Mouse (Mus musculus): ENCODE data around the gene Myd88. TPM values are rescaled to one million over a fixed set of nuclear protein-coding genes. Genes with fewer than 3 reads are reported as not detected.
A peak's percentile ranks its signal among the peaks of the same experiment; 100 is the strongest.

Gene Myd88
- polyA plus RNA-seq, 1 experiment from 2014 or later, result 15.7 TPM

DNA sequence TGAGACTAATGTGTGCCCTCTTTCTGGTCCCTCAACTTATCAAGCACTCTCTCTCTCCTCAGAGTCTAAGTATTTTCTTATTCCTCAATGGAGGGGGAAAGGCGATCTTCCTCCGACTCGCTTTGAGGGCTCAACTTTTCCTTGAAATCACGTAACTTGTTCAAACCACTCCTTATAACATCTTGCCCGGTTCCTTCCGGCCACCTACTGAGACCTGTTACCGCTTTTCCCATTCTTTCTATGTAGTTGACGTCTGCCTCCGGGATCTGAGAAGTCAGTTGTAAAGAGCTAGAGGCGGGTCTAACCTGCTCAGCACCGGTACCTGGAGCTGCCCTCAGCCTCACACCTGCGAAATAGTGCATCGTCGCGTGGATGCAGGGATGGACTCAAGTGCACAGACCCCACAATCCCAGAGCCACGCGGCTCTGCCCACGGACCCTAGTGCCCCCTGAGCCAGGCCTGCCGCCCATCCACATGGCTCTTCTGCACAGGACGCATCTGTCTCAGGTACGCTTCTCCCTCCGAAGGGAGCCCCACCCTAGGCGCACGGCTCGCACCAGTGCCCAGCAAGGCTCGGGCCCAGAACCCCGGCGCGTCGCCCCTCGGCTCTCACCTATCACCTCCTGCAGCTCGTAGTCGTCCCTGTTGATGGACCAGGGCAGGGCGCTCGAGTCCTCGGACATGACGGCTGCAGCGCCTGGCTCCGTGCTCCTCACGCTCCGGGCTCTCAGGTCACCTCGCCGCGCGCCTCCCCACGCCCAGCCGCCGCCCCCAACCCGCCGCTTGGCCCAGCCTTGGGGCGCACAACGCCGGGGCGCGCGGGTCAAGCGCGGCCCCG, 19.6 kb downstream of the Myd88 start:
- Histone ChIP-seq H3K27ac (peak overlapping the region; percentile 81), H3K27me3 (no peaks in the 10 kb centered on the region), H3K4me1 (peaks cover 20% of the 10 kb centered on the region), H3K9me3 (no peaks in the 10 kb centered on the region), H3K4me2 (replicated peaks) (peak overlapping the region; percentile 99), H3K36me3 (no peaks in the 10 kb centered on the region), H3K9ac (peak overlapping the region; percentile 87), H3K4me3 (peak overlapping the region; percentile 90)
- peak; percentile 17; the same call in 1 of the 2 replicates for ATAC-seq (ENCODE audit: low FRiP score, low read depth)
- WGBS, result under 1% methylated on average over 59 of the region's 59 CpGs

DNA sequence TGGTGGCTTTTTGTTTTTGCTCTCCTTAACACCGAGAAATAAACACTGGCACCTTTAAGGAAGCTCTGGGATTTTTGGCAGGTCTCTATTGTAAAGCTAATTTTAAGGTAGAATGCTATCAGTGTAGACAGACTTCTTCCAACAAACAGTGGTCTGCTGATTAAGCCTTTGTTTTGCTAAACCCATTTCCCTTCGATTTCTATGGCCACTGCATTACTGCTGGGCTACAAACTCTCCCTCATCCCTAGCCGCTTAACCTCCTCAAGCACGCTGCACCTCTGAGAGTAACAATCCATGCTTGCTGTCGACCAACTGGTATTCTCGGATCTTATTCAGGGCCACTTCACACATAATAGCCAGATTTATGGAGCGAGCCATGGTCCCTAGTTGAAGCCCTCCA, 20.3 kb downstream of the Myd88 start:
- 14% methylated on average over 7 of the region's 7 CpGs for WGBS
- no peaks in the 10 kb centered on the region for H3K27me3 ChIP-seq
- peaks cover 20% of the 10 kb centered on the region for H3K4me1 ChIP-seq
- no peaks in the 10 kb centered on the region for H3K36me3 ChIP-seq
- peak overlapping the region; percentile 87 for H3K9ac ChIP-seq
- peak overlapping the region; percentile 99 for H3K4me2 ChIP-seq (replicated peaks)
- peak overlapping the region; percentile 90 for H3K4me3 ChIP-seq
- ATAC-seq (ENCODE audit: low FRiP score, low read depth), result no peak
- H3K27ac ChIP-seq, result no peak overlapping the region
- H3K9me3 ChIP-seq, result no peaks in the 10 kb centered on the region

DNA sequence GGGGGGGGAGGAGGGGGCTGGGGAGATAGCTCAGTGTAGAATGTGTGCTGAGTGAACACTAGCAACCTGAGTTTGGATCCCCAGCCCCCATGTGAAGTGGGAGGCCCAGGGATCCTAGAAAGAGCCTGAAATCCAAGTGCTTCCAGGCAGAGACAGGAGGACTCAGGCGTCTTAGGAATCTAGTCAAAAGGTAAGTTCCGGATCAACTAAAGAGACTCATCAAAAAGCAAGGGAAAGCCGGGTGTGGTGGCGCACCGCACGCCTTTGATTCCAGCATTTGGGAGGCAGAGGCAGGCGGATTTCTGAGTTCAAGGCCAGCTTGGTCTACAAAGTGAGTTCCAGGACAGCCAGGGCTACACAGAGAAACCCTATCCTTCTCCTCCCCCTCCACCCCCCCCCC, 20.8 kb downstream of the Myd88 start:
- Histone ChIP-seq H3K9ac (no peak overlapping the region), H3K4me3 (peak overlapping the region; percentile 90; the same call in 1 of the 2 replicates), H3K4me2 (replicated peaks) (peak overlapping the region; percentile 99), H3K27ac (no peak overlapping the region), H3K27me3 (no peaks in the 10 kb centered on the region), H3K36me3 (no peaks in the 10 kb centered on the region), H3K9me3 (no peaks in the 10 kb centered on the region), H3K4me1 (peaks cover 20% of the 10 kb centered on the region)
- 91% methylated on average over 7 of the region's 7 CpGs for WGBS
- no peak for ATAC-seq (ENCODE audit: low FRiP score, low read depth)

DNA sequence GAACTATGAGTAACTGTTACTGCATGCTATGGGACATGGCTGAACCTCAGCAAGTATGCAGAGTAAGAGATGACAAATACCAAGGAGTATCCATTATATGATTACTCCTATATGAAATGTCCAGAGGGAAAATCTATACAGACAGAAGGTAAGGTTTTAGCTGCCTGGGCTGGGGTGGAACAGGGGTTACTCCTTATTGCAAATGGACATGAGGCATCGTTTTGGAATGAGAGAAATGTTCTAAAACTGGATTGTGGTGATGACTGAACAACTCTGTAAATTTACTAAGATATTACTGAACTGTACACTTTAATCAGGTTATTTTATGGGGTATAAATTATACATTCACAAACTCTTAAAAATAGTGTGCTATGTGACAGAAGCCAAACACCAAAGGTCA, 22.3 kb downstream of the Myd88 start:
- Histone ChIP-seq H3K9me3 (no peaks in the 10 kb centered on the region), H3K4me1 (peaks cover 20% of the 10 kb centered on the region), H3K27me3 (no peaks in the 10 kb centered on the region), H3K9ac (no peak overlapping the region), H3K27ac (no peak overlapping the region), H3K36me3 (no peaks in the 10 kb centered on the region), H3K4me2 (replicated peaks) (no peak overlapping the region), H3K4me3 (no peak overlapping the region)
- WGBS, result 88% methylated on average over 1 of the region's 1 CpGs
- ATAC-seq (ENCODE audit: low FRiP score, low read depth), result no peak

DNA sequence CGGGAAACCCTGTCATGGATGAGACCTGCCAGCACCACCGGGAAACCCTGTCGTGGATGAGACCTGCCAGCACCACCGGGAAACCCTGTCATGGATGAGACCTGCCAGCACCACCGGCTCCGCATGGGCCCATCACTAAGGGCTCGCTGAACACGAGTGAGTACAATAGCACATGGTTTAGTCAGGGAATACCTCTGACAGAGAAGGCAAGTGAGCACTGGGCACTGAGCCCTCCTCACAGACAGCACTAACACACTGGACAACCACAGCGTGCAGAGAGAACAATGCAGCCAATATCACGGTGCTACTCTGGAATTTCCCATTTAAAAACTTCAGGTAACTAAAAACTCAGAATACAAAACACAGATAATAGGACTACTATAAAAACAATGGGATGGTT, 28.1 kb downstream of the Myd88 start:
- no peak overlapping the region for H3K4me2 ChIP-seq (replicated peaks)
- H3K36me3 ChIP-seq, result no peaks in the 10 kb centered on the region
- no peaks in the 10 kb centered on the region for H3K27me3 ChIP-seq
- no peak for ATAC-seq (ENCODE audit: low FRiP score, low read depth)
- no peaks in the 10 kb centered on the region for H3K9me3 ChIP-seq
- no peak overlapping the region for H3K9ac ChIP-seq
- no peak overlapping the region for H3K4me3 ChIP-seq
- H3K27ac ChIP-seq, result no peak overlapping the region
- H3K4me1 ChIP-seq, result no peaks in the 10 kb centered on the region
- 91% methylated on average over 10 of the region's 10 CpGs for WGBS

DNA sequence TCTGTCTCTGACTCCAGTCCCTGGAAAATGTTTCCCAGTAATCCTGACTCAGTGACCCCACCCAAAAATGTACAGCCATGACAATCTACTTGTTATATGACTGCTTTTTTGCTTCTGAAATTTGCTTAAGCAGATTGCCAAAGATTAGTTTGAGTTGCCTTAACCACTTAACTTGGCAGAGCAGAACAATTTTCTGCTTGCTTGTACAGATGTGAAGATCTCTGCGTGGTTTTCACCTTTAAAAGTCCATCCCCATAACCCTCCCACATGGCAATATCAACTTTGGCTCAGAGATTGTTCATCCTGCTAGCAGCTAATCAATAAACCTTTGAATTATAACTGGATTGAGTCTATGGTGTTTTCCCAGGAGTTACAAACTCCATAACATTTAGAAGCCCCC, 32.1 kb downstream of the Myd88 start:
- H3K4me2 ChIP-seq (replicated peaks), result no peak overlapping the region
- WGBS, result 80% methylated on average over 1 of the region's 1 CpGs
- H3K9me3 ChIP-seq, result no peaks in the 10 kb centered on the region
- no peak for ATAC-seq (ENCODE audit: low FRiP score, low read depth)
- H3K4me1 ChIP-seq, result no peaks in the 10 kb centered on the region
- H3K9ac ChIP-seq, result no peak overlapping the region
- H3K27ac ChIP-seq, result no peak overlapping the region
- no peaks in the 10 kb centered on the region for H3K36me3 ChIP-seq
- no peak overlapping the region for H3K4me3 ChIP-seq
- H3K27me3 ChIP-seq, result no peaks in the 10 kb centered on the region

DNA sequence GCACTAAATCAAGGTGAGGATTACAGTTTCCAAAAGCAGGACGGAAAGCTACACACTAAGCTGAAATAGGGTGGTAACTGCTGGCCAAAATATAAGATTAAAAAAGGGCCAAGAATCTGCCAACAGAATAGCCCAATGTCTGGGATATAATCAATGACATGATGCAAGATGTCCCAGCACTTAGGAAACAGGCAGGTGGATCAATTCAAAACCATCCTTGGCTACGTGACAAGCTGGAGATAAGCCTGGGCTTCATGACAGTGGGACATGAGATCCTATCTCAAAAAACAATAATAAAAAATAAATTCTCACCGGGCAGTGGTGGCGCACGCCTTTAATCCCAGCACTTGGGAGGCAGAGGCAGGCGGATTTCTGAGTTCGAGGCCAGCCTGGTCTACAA, 35.3 kb downstream of the Myd88 start:
- Histone ChIP-seq H3K9ac (no peak overlapping the region), H3K27ac (no peak overlapping the region), H3K4me3 (no peak overlapping the region), H3K27me3 (no peaks in the 10 kb centered on the region), H3K9me3 (no peaks in the 10 kb centered on the region), H3K4me2 (replicated peaks) (no peak overlapping the region), H3K4me1 (no peaks in the 10 kb centered on the region), H3K36me3 (peaks cover 22% of the 10 kb centered on the region)
- ATAC-seq (ENCODE audit: low FRiP score, low read depth), result no peak
- 91% methylated on average over 7 of the region's 7 CpGs for WGBS

DNA sequence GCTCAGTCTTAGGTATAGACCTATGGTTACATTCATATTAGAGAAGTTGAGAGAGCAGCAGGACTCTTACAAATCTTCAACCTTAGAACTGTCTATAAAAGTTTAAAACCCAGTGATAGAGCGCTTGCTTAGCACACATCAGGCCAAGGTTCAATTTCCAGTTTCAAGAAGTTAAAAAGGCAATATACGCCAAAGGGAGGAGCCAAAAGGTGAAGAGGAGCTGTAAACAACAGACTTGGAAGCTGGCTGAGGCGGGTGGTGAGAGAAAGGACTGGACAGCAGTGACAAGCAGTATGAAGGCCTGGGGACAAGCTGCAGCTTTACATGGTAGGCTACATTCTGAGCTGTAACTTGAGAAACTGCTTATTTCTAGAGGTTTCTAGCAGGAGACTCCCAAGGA, 42.6 kb downstream of the Myd88 start:
- no peaks in the 10 kb centered on the region for H3K4me1 ChIP-seq
- no peak overlapping the region for H3K4me2 ChIP-seq (replicated peaks)
- no peak overlapping the region for H3K9ac ChIP-seq
- no peak overlapping the region for H3K4me3 ChIP-seq
- no peak for ATAC-seq (ENCODE audit: low FRiP score, low read depth)
- WGBS, result 86% methylated on average over 3 of the region's 3 CpGs
- no peak overlapping the region for H3K27ac ChIP-seq
- H3K27me3 ChIP-seq, result no peaks in the 10 kb centered on the region
- H3K9me3 ChIP-seq, result no peaks in the 10 kb centered on the region
- H3K36me3 ChIP-seq, result peaks cover 26% of the 10 kb centered on the region

DNA sequence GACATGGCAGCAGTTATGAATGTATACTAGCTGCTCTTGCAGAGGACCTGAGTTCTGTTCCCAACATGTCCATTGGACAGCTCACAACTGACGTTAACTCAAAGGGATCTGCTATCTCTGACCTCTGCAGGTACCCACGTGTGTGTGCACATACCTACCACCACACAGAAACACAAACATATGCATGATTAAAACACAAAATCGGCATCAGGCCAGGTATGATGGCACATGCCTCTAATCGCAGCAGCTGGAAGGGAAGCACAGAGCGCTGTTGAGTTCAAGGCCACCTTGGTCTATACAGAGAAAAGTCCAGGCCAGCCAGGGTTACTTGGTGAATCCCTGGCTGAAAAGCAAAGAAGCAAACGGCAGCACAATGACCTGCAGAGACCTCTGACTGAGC, 43.5 kb downstream of the Myd88 start:
- 85% methylated on average over 6 of the region's 6 CpGs for WGBS
- no peaks in the 10 kb centered on the region for H3K9me3 ChIP-seq
- no peaks in the 10 kb centered on the region for H3K4me1 ChIP-seq
- H3K9ac ChIP-seq, result no peak overlapping the region
- peaks cover 25% of the 10 kb centered on the region for H3K36me3 ChIP-seq
- no peaks in the 10 kb centered on the region for H3K27me3 ChIP-seq
- H3K4me2 ChIP-seq (replicated peaks), result no peak overlapping the region
- no peak for ATAC-seq (ENCODE audit: low FRiP score, low read depth)
- H3K4me3 ChIP-seq, result no peak overlapping the region
- no peak overlapping the region for H3K27ac ChIP-seq

DNA sequence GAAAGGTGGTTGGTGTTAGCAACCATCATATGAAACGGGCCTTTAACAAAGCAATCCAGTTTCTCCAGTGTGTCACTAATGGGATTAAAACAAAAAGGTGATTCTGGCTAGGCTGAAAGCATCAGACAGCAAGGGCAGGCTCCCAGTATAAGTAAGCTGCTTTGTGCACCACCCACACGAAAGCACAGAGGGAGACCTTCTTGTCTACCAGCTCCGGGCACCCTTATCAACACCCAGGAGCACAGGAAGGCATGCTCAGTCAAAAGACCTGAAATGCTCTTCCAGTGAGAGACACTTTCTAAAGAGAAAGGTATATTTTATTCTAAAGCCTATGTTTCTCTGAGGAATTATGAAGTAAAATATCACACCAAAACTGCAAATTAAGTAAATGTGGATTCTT, 50.4 kb downstream of the Myd88 start:
- Histone ChIP-seq H3K9me3 (no peaks in the 10 kb centered on the region), H3K27ac (no peak overlapping the region), H3K4me1 (no peaks in the 10 kb centered on the region), H3K36me3 (peaks cover 24% of the 10 kb centered on the region), H3K4me2 (replicated peaks) (no peak overlapping the region), H3K4me3 (no peak overlapping the region), H3K9ac (no peak overlapping the region), H3K27me3 (no peaks in the 10 kb centered on the region)
- ATAC-seq (ENCODE audit: low FRiP score, low read depth), result no peak
- WGBS, result 86% methylated on average over 3 of the region's 3 CpGs

Other genes starting within 250 kb of the Myd88 start
- gene Plcd1, start 247.9 kb downstream of the Myd88 start, polyA plus RNA-seq (2015; fragmentation: Nextera tagmentation; extraction: Ambion mirVana), result 33.6 and 35.5 TPM in 2 replicates
- gene Dlec1, start 238.9 kb downstream of the Myd88 start, polyA plus RNA-seq (2015; fragmentation: Nextera tagmentation; extraction: Ambion mirVana), result 0.98 and 1.6 TPM in 2 replicates
- 1.4 and 1.8 TPM in 2 replicates for gene Acaa1b, start 184.3 kb downstream of the Myd88 start, polyA plus RNA-seq (2015; fragmentation: Nextera tagmentation; extraction: Ambion mirVana)
- not detected in 2 replicates for gene Gm47289, start 182.2 kb downstream of the Myd88 start, polyA plus RNA-seq (2015; fragmentation: Nextera tagmentation; extraction: Ambion mirVana)
- not detected in 2 replicates for gene Slc22a13, start 132.3 kb downstream of the Myd88 start, polyA plus RNA-seq (2015; fragmentation: Nextera tagmentation; extraction: Ambion mirVana)
- 11.0 and 11.9 TPM in 2 replicates for gene Oxsr1, start 19.0 kb downstream of the Myd88 start, polyA plus RNA-seq (2015; fragmentation: Nextera tagmentation; extraction: Ambion mirVana)
- gene Acaa1a, start 1.7 kb downstream of the Myd88 start, polyA plus RNA-seq (2015; fragmentation: Nextera tagmentation; extraction: Ambion mirVana), result 104 TPM in 2 replicates
- gene Xylb, start 16.0 kb upstream of the Myd88 start, polyA plus RNA-seq (2015; fragmentation: Nextera tagmentation; extraction: Ambion mirVana), result 6.2 and 6.4 TPM in 2 replicates
- gene Slc22a14, start 24.1 kb upstream of the Myd88 start, polyA plus RNA-seq (2015; fragmentation: Nextera tagmentation; extraction: Ambion mirVana), result 0.09 TPM in 1 of 2 replicates, not detected in the other
- gene Acvr2b, start 60.7 kb upstream of the Myd88 start, polyA plus RNA-seq (2015; fragmentation: Nextera tagmentation; extraction: Ambion mirVana), result 23.1 and 26.3 TPM in 2 replicates
- 40.7 and 42.3 TPM in 2 replicates for gene Exog, start 103.5 kb upstream of the Myd88 start, polyA plus RNA-seq (2015; fragmentation: Nextera tagmentation; extraction: Ambion mirVana)
- gene Scn5a, start 237.6 kb upstream of the Myd88 start, polyA plus RNA-seq (2015; fragmentation: Nextera tagmentation; extraction: Ambion mirVana), result 0.05 and 0.09 TPM in 2 replicates